In genomic region chr7:66688721-66689120, GRCm38 (mm10) we compare ENCODE assay signal across 8 mouse cellular contexts. TPM values are rescaled to one million over a fixed set of nuclear protein-coding genes. Genes with fewer than 3 reads are reported as not detected.
A peak's percentile ranks its signal among the peaks of the same experiment; 100 is the strongest.
DNase-seq lines count a peak whose midpoint lies in the region; ATAC-seq and TF ChIP-seq lines count a peak whose summit lies in the region.

No protein-coding gene starts in this region.

- H3K27ac ChIP-seq in lung, embryonic 14.5 days (ENCODE audit: low read depth) = peak overlapping the region; percentile 50; the same call in 1 of the 2 replicates
- peak overlapping the region; percentile 95 for H3K27ac ChIP-seq in embryonic facial prominence, embryonic 10.5 days (replicated peaks)
- peak overlapping the region; percentile 97 for H3K27ac ChIP-seq in hindbrain, embryonic 10.5 days

- peaks cover 6% of the 10 kb centered on the region; the same call in 1 of the 2 replicates for H3K4me1 ChIP-seq in lung, embryonic 14.5 days (ENCODE audit: insufficient read depth)
- peaks cover 13% of the 10 kb centered on the region for H3K4me1 ChIP-seq in embryonic facial prominence, embryonic 10.5 days
- peaks cover 19% of the 10 kb centered on the region for H3K4me1 ChIP-seq in hindbrain, embryonic 10.5 days (replicated peaks)

- peak overlapping the region; percentile 74 for H3K9ac ChIP-seq in lung, embryonic 14.5 days

- TF ChIP-seq CTCF in lung, embryonic 14.5 days (IDR thresholded peaks at IDR 0.05; ENCODE audit: low read depth) = no peak

- peak overlapping the region; percentile 74 for H3K4me3 ChIP-seq in lung, embryonic 14.5 days (ENCODE audit: low read depth, low read length)
- H3K4me3 ChIP-seq in embryonic facial prominence, embryonic 10.5 days = peak overlapping the region; percentile 89
- H3K4me3 ChIP-seq in hindbrain, embryonic 10.5 days = peak overlapping the region; percentile 88

- no peak; the same call in 1 of the 2 replicates for ATAC-seq in lung, embryonic 14.5 days (ENCODE audit: insufficient read depth)

- DNase-seq in lung, embryonic 14.5 days = no peak
- no peak for DNase-seq in lung, postnatal 14 days
- DNase-seq in embryonic facial prominence, embryonic 10.5 days (ENCODE audit: low spot score) = no peak
- no peak for DNase-seq in hindbrain, embryonic 10.5 days (ENCODE audit: low spot score)
- peak; percentile 2 for DNase-seq in mesoderm, embryonic 11.5 days (ENCODE audit: low read depth, low spot score)
- DNase-seq in urinary bladder, postnatal 14 days (ENCODE audit: low spot score) = no peak
- no peak for DNase-seq in spleen, adult 12 weeks (ENCODE audit: low spot score)
- no peak for DNase-seq in adrenal gland, adult 2 months

- no peaks in the 10 kb centered on the region for H3K27me3 ChIP-seq in lung, embryonic 14.5 days (ENCODE audit: insufficient read depth, low read length)
- H3K27me3 ChIP-seq in embryonic facial prominence, embryonic 10.5 days (replicated peaks; ENCODE audit: low read depth, poor library complexity, severe bottlenecking) = no peaks in the 10 kb centered on the region
- no peaks in the 10 kb centered on the region for H3K27me3 ChIP-seq in hindbrain, embryonic 10.5 days (ENCODE audit: insufficient read depth, poor library complexity, severe bottlenecking)

- WGBS in lung, embryonic 14.5 days = under 1% methylated on average over 5 of the region's 5 CpGs
- under 1% methylated on average over 5 of the region's 5 CpGs for WGBS in embryonic facial prominence, embryonic 10.5 days
- under 1% methylated on average over 5 of the region's 5 CpGs for WGBS in hindbrain, embryonic 10.5 days

- peaks cover 2% of the 10 kb centered on the region; the same call in 1 of the 2 replicates for H3K36me3 ChIP-seq in lung, embryonic 14.5 days (ENCODE audit: insufficient read depth)
- H3K36me3 ChIP-seq in embryonic facial prominence, embryonic 10.5 days (replicated peaks) = peaks cover 24% of the 10 kb centered on the region
- H3K36me3 ChIP-seq in hindbrain, embryonic 10.5 days = peaks cover 20% of the 10 kb centered on the region

- no peaks in the 10 kb centered on the region for H3K9me3 ChIP-seq in lung, embryonic 14.5 days (ENCODE audit: low read depth, low read length)
- no peaks in the 10 kb centered on the region for H3K9me3 ChIP-seq in embryonic facial prominence, embryonic 10.5 days
- no peaks in the 10 kb centered on the region for H3K9me3 ChIP-seq in hindbrain, embryonic 10.5 days

- peak overlapping the region; percentile 83 for H3K4me2 ChIP-seq in lung, embryonic 14.5 days

RNA-seq across cellular contexts. Expression of gene Asb7, which starts 0.7 kb away (rescaled TPM):
- 16.1 and 16.7 TPM in 2 replicates for polyA plus RNA-seq in lung, embryonic 14.5 days (2014; fragmentation: Nextera tagmentation; extraction: Ambion mirVana)
- polyA plus RNA-seq in embryonic facial prominence, embryonic 10.5 days (2016; fragmentation: Nextera tagmentation; extraction: Ambion mirVana) = 18.2 and 20.1 TPM in 2 replicates
- 15.7 and 17.1 TPM in 2 replicates for polyA plus RNA-seq in hindbrain, embryonic 10.5 days (2016; fragmentation: Nextera tagmentation; extraction: Ambion mirVana)
- total RNA-seq in adrenal gland, adult 2 months (2021) = 10 to 100 TPM; 13.2 to 17.5 TPM
- polyA plus RNA-seq in adrenal gland, adult 2 months (2012; rRNA removed) = 3.4 and 6.8 TPM in 2 replicates

RNA-seq across cellular contexts. Expression of gene Lins1, which starts 1.0 kb away (rescaled TPM):
- 25.9 and 26.7 TPM in 2 replicates for polyA plus RNA-seq in lung, embryonic 14.5 days (2014; fragmentation: Nextera tagmentation; extraction: Ambion mirVana)
- polyA plus RNA-seq in embryonic facial prominence, embryonic 10.5 days (2016; fragmentation: Nextera tagmentation; extraction: Ambion mirVana) = 21.8 and 24.3 TPM in 2 replicates
- polyA plus RNA-seq in hindbrain, embryonic 10.5 days (2016; fragmentation: Nextera tagmentation; extraction: Ambion mirVana) = 20.0 and 23.7 TPM in 2 replicates
- 10 to 100 TPM in 1 of 2 experiments, 1 to 10 TPM in 1; 7.8 to 10.9 TPM for total RNA-seq in adrenal gland, adult 2 months (2021)
- 3.6 and 6.7 TPM in 2 replicates for polyA plus RNA-seq in adrenal gland, adult 2 months (2012; rRNA removed)

RNA-seq across cellular contexts. Expression of gene Cers3, which starts 54.6 kb away (rescaled TPM):
- 4.0 and 4.6 TPM in 2 replicates for polyA plus RNA-seq in lung, embryonic 14.5 days (2014; fragmentation: Nextera tagmentation; extraction: Ambion mirVana)
- polyA plus RNA-seq in embryonic facial prominence, embryonic 10.5 days (2016; fragmentation: Nextera tagmentation; extraction: Ambion mirVana) = 0.88 and 1.3 TPM in 2 replicates
- polyA plus RNA-seq in hindbrain, embryonic 10.5 days (2016; fragmentation: Nextera tagmentation; extraction: Ambion mirVana) = 0.84 and 0.98 TPM in 2 replicates
- total RNA-seq in adrenal gland, adult 2 months (2021) = under 1 TPM; 0.24 to 0.32 TPM
- polyA plus RNA-seq in adrenal gland, adult 2 months (2012; rRNA removed) = 0.02 and 0.06 TPM in 2 replicates
